Mouse (Mus musculus) adrenal gland, postnatal 4 days (tissue): ENCODE measurements around the gene 6030452D12Rik. TPM values are rescaled to one million over a fixed set of nuclear protein-coding genes. Genes with fewer than 3 reads are reported as not detected.

Source experiments
- DNase-seq, 2 experiments: peaks; one replicate each; pipeline ENCODE4 v3.0.0; 2021 to 2022; ENCODE audit warnings: low spot score in 2 of 2, mixed read lengths in 2 of 2
- total RNA-seq, 2 experiments: library from RNA; stranded (reverse); gene quantifications; 2 replicates each; pipeline ENCODE4 v1.2.3; 2021

6030452D12Rik gene
- total RNA-seq, 2 experiments from 2014 or later = not detected

- no peak for DNase-seq
Observed at GRCm38 (mm10) chr8:106515946-106516479, 15.7 kb downstream of the 6030452D12Rik start.

GRCm38 (mm10) chr8:106516581-106516980 lies 16.3 kb downstream of the 6030452D12Rik start:
- DNase-seq = no peak

GRCm38 (mm10) chr8:106518763-106519162 lies 18.4 kb downstream of the 6030452D12Rik start:
- no peak for DNase-seq

- DNase-seq = no peak
Observed at GRCm38 (mm10) chr8:106520578-106520977, 20.3 kb downstream of the 6030452D12Rik start.

- no peak for DNase-seq
Observed at GRCm38 (mm10) chr8:106521845-106522244, 21.5 kb downstream of the 6030452D12Rik start.

GRCm38 (mm10) chr8:106526725-106527124 lies 26.4 kb downstream of the 6030452D12Rik start:
- no peak for DNase-seq

- no peak for DNase-seq
Observed at GRCm38 (mm10) chr8:106527241-106528036, 27.1 kb downstream of the 6030452D12Rik start.

- DNase-seq = no peak
Observed at GRCm38 (mm10) chr8:106528596-106529249, 28.4 kb downstream of the 6030452D12Rik start.

- DNase-seq = no peak
Observed at GRCm38 (mm10) chr8:106529885-106530482, 29.7 kb downstream of the 6030452D12Rik start.

GRCm38 (mm10) chr8:106530566-106530965 lies 30.2 kb downstream of the 6030452D12Rik start:
- DNase-seq = no peak

- DNase-seq = no peak
Observed at GRCm38 (mm10) chr8:106533709-106534108, 33.4 kb downstream of the 6030452D12Rik start.

- peak in 1 of 2 experiments; percentile 30 for DNase-seq
Observed at GRCm38 (mm10) chr8:106534449-106534848, 34.1 kb downstream of the 6030452D12Rik start.

- no peak for DNase-seq
Observed at GRCm38 (mm10) chr8:106535448-106535847, 35.1 kb downstream of the 6030452D12Rik start.

GRCm38 (mm10) chr8:106539193-106539592 lies 38.9 kb downstream of the 6030452D12Rik start:
- no peak for DNase-seq

- no peak for DNase-seq
Observed at GRCm38 (mm10) chr8:106541002-106541401, 40.7 kb downstream of the 6030452D12Rik start.

- DNase-seq = no peak
Observed at GRCm38 (mm10) chr8:106543043-106543442, 42.7 kb downstream of the 6030452D12Rik start.

- DNase-seq = no peak
Observed at GRCm38 (mm10) chr8:106545149-106545548, 44.8 kb downstream of the 6030452D12Rik start.

GRCm38 (mm10) chr8:106546746-106547145 lies 46.4 kb downstream of the 6030452D12Rik start:
- DNase-seq = no peak

GRCm38 (mm10) chr8:106548366-106548936 lies 48.1 kb downstream of the 6030452D12Rik start:
- DNase-seq = no peak

- no peak for DNase-seq
Observed at GRCm38 (mm10) chr8:106550906-106551305, 50.6 kb downstream of the 6030452D12Rik start.

GRCm38 (mm10) chr8:106554011-106554410 lies 53.7 kb downstream of the 6030452D12Rik start:
- no peak for DNase-seq
